Mouse (Mus musculus) gastrocnemius, postnatal 10 days (tissue): Measurements from ENCODE around the gene Scube2. TPM values are rescaled to one million over a fixed set of nuclear protein-coding genes. Genes with fewer than 3 reads are reported as not detected.

ENCODE experiments used
- DNase-seq: peaks from one replicate; pipeline ENCODE4 v3.0.0; 2021; ENCODE audit warnings: mixed read lengths
- long read RNA-seq, 2 experiments: library from polyadenylated mRNA; stranded (forward); transcript quantifications; one replicate each; pipeline ENCODE4 v2.0.0; 2021
- total RNA-seq, 2 experiments: library from RNA; stranded (reverse); gene quantifications; 2 replicates each; pipeline ENCODE4 v1.2.3; 2021

The Scube2 gene
- 10 to 100 TPM; 11.5 to 14.2 TPM for total RNA-seq
- long read RNA-seq, experiment 1, partial matches to known transcripts, result 2 of 8 reads
- long read RNA-seq, experiment 1, other reads (novel, unspliced or antisense), result 3 of 8 reads
- long read RNA-seq, experiment 2, partial matches to known transcripts, result 0 of 6 reads
- long read RNA-seq, experiment 2, other reads (novel, unspliced or antisense), result 3 of 6 reads

- peak; percentile 43 for DNase-seq
Measured at GRCm38 (mm10) chr7:109865370-109866229, at the start of gene Scube2. Gene Scube2, minus strand, starts transcription at chr7:109865679.

- DNase-seq, result no peak
Measured at GRCm38 (mm10) chr7:109906165-109906564, 40.7 kb upstream of the Scube2 start.

DNA sequence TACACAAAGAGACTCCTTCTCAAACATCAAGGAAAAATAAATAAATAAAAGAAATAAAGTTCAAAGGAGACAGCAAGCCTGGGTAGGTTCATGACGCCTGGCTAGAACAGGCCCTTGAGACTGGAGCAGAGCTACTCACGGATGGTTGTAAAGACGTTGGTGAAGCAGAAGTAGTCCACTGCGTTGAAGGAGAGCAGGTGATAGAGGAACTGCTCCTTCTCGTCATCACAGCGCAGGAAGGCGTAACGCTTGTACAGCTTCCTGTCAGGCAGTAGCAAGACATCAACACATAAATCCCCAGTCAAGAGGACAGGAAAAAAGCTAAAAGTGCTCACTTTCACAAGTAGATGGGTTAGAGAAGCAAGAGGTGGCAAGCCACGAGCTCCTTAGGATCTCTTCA, 35.4 kb upstream of the Scube2 start:
- DNase-seq, result no peak

- no peak for DNase-seq
Measured at GRCm38 (mm10) chr7:109898911-109899310, 33.4 kb upstream of the Scube2 start.

GRCm38 (mm10) chr7:109892530-109892929, 27.1 kb upstream of the Scube2 start:
- DNase-seq, result peak; percentile 83

GRCm38 (mm10) chr7:109891786-109892185, 26.3 kb upstream of the Scube2 start:
- no peak for DNase-seq

- DNase-seq, result no peak
Measured at GRCm38 (mm10) chr7:109890256-109890655, 24.8 kb upstream of the Scube2 start.

DNA sequence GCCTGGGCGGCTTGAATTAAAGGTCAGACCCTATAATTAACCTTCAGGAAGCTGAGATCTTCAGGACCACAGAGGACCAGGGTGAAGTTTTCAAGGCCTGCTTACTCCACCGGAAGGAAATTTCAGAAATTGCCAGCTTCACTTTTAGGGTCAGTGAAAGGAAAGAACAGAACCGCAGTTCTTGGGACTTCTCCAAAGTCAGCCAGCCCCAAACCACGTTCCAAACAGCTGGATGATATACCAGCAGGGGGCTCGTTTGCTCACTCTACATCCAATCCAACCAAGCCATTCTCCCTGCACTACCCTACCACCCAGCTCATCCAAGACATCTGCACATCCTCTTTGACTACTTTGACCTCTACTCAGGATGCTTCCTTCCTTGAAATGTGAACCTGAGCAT, 23.8 kb upstream of the Scube2 start:
- no peak for DNase-seq

- no peak for DNase-seq
Measured at GRCm38 (mm10) chr7:109886249-109886648, 20.8 kb upstream of the Scube2 start.

GRCm38 (mm10) chr7:109882574-109882973, 17.1 kb upstream of the Scube2 start:
- DNase-seq, result no peak

GRCm38 (mm10) chr7:109881561-109882099, 16.2 kb upstream of the Scube2 start:
- DNase-seq, result no peak

DNA sequence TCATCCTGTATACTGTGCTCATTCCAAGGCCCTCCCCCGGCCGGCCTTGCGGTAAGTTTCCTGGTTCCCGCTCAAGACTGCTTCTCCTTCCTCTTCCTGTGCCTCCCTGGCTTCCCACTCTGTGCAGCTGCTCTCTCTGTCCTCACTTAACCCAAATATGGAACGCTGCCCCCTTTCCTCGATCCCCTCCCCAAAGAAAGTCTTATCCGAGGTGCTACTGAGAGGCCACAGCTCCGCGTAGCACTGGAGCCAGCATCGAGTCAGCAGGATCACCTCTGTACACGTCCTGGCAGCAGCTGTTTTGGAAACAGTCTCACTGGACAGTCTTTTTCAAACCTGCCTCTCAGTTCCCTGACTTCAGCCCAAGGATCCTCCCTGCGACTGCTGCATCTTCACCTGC, 13.7 kb upstream of the Scube2 start:
- no peak for DNase-seq

DNA sequence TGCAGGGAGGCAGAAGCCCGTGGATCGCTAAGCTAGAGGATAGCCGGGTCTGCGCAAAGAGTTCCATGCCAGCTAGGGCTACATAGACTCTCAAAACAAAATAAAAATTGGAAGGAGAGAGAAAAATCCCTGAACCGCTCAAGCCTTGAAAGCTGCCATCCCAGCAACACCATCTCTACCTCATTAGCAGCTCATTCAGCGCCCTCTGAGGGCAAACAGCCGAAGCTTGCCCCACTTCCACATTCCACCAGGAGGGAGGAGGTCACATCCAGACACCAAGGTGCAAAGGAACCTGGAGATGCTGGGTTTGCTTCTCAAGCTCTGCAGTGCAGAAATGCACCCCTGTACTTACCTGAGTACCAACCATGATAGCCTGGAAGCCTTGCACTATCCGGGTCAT, 10.6 kb upstream of the Scube2 start:
- DNase-seq, result no peak

- no peak for DNase-seq
Measured at GRCm38 (mm10) chr7:109875598-109875997, 10.1 kb upstream of the Scube2 start.

- no peak for DNase-seq
Measured at GRCm38 (mm10) chr7:109875033-109875432, 9.6 kb upstream of the Scube2 start.

DNA sequence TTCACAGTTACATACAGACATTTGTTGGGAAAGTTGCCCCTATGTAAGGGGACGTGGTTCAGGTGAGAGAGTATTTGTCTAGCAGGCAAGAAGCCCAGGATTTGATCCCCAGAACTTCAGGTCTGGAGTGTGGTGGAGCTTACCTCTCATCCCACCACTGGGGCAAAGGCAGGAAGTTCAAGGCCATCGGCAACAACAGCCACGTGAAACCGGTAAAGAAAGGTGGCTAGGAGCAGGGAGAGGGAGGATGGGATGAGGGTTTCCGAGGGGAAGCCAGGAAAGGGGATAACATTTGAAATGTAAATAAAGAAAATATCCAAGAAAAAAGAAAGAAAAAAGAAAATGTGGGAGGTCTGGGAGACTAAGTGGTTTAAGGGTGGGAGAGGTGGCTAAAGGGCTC, 7.7 kb upstream of the Scube2 start:
- DNase-seq, result no peak

DNA sequence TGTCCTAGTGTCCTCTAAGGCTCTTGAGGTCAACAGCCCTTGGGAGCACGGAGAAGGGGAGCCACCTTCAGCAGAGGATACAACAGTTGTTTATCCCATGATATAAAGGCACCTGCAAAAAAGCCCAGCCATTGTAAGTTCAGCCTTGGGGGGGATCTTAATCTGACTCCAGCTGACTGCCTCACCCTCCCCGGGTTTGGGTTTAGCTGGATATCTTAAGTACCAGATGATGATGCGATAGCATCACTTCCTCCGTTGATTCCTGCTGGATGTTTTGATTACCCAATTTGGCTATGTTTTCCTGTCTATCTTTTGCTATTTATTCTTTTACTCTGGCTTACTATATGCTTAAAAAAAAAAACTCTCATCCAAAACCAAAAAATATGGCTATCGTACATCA, 5.8 kb upstream of the Scube2 start:
- DNase-seq, result no peak

GRCm38 (mm10) chr7:109868498-109868897, 3.0 kb upstream of the Scube2 start:
- no peak for DNase-seq

- DNase-seq, result no peak
Measured at GRCm38 (mm10) chr7:109866643-109867042, 1.2 kb upstream of the Scube2 start.

DNA sequence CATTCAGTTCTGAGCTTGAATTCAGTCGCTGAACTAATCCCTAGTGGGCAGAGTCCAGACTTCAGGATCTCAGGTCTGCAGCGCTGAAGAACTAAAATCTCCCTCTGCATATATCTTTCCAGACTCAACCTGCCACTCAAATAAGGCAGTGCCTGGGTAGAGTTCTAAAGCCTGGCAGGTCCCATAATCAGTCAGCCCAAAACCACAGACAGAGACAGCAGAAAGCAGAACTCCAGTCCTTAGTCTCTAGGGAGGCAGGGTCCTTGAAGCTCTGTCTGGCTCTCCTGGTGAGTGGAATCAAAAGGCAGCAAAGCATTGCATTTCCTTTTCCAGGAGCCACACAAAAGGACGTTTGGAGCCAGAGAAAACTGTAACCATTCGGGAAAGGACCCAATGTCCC, 1.9 kb downstream of the Scube2 start:
- no peak for DNase-seq

GRCm38 (mm10) chr7:109860162-109860561, 5.3 kb downstream of the Scube2 start:
- no peak for DNase-seq

- no peak for DNase-seq
Measured at GRCm38 (mm10) chr7:109859354-109859753, 6.1 kb downstream of the Scube2 start.

- no peak for DNase-seq
Measured at GRCm38 (mm10) chr7:109852752-109853212, 12.7 kb downstream of the Scube2 start.

- DNase-seq, result no peak
Measured at GRCm38 (mm10) chr7:109852017-109852416, 13.5 kb downstream of the Scube2 start.
